Mouse (Mus musculus) embryonic fibroblast, embryonic 13.5 days (primary cell): ENCODE measurements at regions not wholly inside any gene's neighbourhood (a gene's known extent, or its start where the extent isn't known, plus 50 kb on each side); places are given as distances from the start of the nearest gene placed in this dataset.

Experiments
- CTCF ChIP-seq: IDR thresholded peaks from 2 replicates; pipeline ENCODE4 v1.5.1; 2011; ENCODE audit warnings: mild to moderate bottlenecking, control low read depth, low read length, moderate library complexity, borderline replicate concordance; ENCODE audit not compliant: insufficient read depth
- POLR2A ChIP-seq: IDR thresholded peaks from 2 replicates; pipeline ENCODE4 v1.6.1; 2011; ENCODE audit warnings: low read depth, mild to moderate bottlenecking, control low read depth, low read length, moderate library complexity

- TF ChIP-seq CTCF, result no peak
- TF ChIP-seq POLR2A, result no peak
These were observed 710.6 kb upstream of the Marcks start for GRCm38 (mm10) chr10:37849291-37849846.
